Mouse (Mus musculus) yolk sac, embryonic 10.5 days (tissue): Measurements from ENCODE around the gene Dusp1.

Source experiments
- DNase-seq: peaks from one replicate; pipeline ENCODE4 v3.0.0-alpha.2; 2017; ENCODE audit warnings: low spot score

The Dusp1 gene

DNA sequence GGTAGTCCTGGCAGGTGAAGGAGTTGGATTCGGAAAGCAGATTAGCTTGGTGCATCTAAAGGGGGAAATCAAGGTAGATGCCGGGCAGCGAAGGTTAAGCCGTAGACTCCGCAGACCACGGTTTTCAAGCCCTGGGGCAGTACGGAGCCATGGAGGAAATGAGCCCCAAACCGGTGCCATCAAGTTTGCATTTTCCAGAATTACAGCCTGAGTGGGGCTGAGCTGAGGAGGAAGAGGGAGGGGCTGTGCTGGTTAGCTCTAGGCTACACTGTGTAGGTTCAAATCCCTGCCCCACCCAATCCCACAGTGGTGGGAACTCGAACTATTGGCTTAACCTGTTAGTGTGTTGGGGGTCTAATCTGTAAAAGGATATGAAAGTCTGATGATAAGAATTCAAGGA is 97.4 kb downstream of the Dusp1 start:
- DNase-seq: no peak

DNA sequence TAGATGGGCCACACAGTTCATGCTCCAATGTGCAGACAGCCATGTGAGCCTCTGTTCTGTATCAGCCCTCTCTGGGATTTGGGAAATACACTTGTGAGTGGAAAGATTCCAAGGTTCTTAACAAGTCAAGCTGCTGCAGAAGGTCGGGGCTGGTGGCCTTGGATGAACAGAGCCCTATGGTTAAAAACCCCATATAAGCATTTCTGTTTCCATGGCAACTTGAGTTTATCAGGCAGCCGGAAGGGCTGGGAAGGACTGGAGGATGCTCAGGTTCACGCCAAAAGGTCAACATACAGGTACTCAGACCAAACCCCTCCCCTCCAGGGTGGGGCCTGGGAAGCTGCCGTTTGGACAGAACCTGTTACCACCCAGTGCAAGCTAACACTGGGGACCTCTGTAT is 97.9 kb downstream of the Dusp1 start:
- DNase-seq: no peak

DNA sequence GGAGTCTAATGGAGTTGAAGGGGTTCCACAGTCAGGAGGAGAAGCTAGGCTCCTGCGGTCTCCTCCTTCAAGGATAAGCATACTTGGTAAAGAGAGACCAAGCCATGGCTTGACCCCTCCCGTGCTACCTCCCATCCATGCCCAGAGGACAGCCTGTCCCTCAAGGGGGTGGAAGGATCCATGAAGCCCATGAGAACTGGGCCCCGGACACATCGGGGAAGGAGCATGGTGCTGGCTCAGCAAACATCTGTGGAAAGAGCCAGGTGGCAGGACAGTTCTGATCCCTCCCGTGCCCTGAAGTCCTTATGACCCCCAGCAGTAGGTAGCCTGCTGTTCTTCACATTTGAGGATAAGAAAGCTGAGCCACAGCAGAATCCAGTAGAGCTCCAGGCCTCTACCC is 98.5 kb downstream of the Dusp1 start:
- DNase-seq: no peak

DNA sequence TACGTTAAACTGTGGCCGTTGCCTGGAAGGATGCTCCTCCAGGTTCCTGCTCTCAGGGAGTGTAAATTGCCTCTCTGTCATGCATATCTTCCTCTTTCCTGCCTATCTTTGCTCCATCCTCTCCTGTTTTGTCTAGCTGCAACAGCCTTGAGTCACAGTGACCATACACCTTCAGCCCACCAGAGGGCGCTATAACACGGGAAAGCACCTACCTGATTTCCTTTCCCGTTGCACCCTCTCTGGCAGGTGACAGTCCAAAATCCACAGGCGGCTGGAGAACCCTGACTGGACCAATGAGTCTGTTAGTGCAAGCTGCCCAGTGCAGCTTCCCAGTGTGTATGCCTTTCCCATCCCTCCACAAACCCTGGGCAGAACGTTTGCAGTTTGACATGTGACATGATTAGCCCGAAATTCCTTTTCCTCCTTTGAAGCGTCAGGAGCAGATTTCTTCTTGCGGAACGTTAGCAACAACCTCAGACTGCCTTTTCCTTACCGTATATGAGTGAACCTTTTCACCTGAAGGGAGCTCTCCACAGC is 99.2 kb downstream of the Dusp1 start:
- peak; percentile 42 for DNase-seq

DNA sequence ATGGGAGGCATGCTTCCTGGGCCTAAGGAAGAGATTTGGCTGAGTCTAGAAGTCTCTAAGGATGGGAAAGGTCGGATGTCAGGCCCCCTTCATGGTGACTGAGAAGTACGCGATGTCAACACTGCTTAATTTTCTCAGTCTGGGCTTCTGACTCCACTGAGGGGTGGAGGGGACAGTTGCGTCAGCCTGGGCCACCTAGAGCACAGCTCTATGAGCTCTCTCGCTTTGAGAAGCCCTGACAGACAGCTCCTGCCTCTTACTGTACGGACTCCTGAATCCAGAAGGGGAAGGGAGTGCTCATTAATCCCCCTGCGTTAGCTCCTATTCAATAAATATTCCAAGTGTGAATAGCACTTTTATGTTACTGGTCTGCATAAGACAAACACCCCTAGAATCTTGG is 103.9 kb downstream of the Dusp1 start:
- no peak for DNase-seq

DNA sequence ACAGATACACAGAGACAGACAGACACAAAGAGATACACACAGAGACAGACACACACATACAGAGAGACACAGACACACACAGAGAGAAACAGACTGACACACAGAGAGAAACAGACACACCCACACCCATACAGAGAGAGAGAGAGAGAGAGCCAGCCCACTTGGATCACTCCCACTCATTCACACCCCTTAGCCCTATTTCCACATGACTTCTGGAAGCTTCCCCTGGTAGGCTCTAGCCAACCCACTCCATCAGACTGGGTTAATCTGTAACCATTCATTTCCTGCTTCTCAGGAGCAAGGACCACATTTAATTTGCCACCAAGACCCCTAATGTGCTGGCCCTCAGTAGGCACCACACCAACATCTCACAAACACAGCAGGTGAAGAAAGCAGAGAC is 104.4 kb downstream of the Dusp1 start:
- no peak for DNase-seq
